Mouse (Mus musculus): Measurements from ENCODE around the gene Rps6ka5.
A peak's percentile ranks its signal among the peaks of the same experiment; 100 is the strongest.

Rps6ka5 gene

GRCm38 (mm10) chr12:100594700-100595099 is 132.1 kb downstream of the Rps6ka5 start:
- DNase-seq (ENCODE audit: low spot score), result no peak

DNA sequence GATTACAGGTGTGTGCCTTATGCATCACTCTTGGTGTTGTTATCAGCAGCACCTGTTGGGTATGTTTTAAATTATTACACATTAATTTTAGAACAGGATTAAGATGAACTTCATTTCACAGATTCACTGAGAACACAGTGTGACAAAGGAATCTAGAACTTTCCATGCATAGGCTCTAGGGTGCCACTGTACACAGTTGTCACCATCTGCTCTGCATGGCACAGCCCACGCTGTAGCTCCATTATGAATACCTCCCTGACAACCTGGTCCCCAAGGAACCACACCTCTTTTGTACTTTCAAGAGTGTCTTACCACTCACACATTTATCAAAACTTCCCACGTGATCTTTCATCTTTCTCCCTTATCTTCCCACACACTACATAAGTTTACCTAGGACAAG is 140.2 kb downstream of the Rps6ka5 start:
- DNase-seq (ENCODE audit: low spot score), result no peak

- no peak for DNase-seq (ENCODE audit: low spot score)
Observed at GRCm38 (mm10) chr12:100579221-100579620, 147.6 kb downstream of the Rps6ka5 start.

DNA sequence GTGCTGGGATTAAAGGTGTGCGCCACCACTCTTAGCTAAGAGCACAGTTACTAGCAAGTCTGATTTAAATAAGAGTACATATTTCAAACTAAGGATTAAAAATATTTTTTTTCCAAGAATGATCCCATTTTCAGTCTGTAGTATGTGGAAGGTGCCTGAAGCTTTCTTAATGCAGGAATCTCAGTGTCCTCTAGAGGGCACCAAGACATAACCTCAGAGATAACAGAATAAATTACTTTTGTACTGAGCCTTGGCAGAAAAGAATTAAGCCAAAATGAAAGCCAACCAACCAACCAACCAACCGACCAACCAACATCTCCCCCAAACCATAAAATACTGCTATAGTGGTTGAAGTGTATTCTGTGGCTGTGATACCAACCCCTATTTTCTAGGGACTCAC is 148.5 kb downstream of the Rps6ka5 start:
- DNase-seq (ENCODE audit: low spot score), result peak; percentile 58

DNA sequence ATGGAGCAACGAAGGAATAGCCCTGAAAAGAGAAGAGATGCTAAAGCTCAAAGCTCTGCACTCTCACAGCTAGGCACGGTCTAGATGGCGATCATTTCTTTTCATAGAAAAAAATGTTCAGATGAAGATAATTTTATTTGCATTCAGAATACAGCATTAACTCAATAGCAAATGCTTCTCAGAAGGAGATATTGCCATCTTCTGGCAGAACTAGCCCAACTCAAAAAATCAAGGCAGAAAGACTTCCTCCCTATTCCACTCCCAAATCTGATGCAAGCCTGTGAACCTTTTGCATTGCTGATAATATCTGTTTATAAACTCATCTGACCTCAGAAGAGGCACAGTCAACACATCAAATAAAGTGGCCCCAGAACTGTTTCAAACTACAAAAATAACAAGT is 151.0 kb downstream of the Rps6ka5 start:
- no peak for DNase-seq (ENCODE audit: low spot score)

DNA sequence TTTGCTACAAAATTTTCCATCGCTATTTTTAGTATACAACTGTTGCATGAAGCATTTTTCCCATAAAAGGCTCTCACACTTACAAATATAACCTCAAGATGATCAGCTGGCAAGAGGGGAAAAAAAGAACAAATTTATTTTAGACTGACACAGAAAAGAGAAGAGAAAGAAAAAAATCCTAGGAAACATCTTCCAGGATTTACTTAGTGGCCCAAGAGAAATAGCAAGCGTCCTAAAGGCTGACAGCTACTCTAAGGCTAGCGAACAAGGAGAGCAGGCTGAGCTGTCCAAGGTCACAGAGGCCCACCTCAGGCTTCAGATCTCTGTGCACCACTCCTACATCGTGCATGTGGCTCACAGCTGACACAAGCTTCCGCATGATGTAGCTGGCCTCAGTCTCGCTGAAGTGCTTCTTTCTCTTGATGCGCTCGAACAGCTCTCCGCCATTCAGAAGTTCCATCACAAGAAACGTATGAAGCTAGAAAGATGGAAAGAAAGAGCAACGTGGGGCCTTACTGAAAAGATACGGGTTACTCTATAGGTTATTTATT is 156.2 kb downstream of the Rps6ka5 start:
- no peak for DNase-seq (ENCODE audit: low spot score)

GRCm38 (mm10) chr12:100568831-100569230 is 158.0 kb downstream of the Rps6ka5 start:
- DNase-seq (ENCODE audit: low spot score), result no peak

- no peak for DNase-seq (ENCODE audit: low spot score)
Observed at GRCm38 (mm10) chr12:100568105-100568504, 158.7 kb downstream of the Rps6ka5 start.

DNA sequence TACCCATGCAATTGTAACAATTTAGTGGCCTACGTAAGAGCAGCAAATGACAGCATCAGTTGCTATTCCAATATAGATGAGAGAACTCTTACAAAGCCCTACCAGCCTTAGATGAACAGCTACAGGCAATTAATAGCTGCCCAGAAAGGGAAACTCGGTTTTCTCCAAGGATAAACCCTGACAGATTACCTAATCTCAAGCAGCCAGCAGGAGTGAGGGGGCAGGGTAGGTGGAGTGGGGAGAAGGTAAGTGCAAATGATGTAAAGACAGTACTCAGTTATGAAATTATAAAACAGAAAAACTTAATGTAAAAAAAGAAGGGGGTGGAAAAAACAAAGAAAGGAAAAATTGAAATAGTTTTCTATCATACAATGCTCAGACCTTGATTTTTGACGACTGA is 159.2 kb downstream of the Rps6ka5 start:
- DNase-seq (ENCODE audit: low spot score), result no peak

GRCm38 (mm10) chr12:100553675-100554074 is 173.1 kb downstream of the Rps6ka5 start:
- no peak for DNase-seq (ENCODE audit: low spot score)

- no peak for DNase-seq (ENCODE audit: low spot score)
Observed at GRCm38 (mm10) chr12:100551972-100552371, 174.8 kb downstream of the Rps6ka5 start.

- no peak for DNase-seq (ENCODE audit: low spot score)
Observed at GRCm38 (mm10) chr12:100544194-100544567, 182.6 kb downstream of the Rps6ka5 start.

DNA sequence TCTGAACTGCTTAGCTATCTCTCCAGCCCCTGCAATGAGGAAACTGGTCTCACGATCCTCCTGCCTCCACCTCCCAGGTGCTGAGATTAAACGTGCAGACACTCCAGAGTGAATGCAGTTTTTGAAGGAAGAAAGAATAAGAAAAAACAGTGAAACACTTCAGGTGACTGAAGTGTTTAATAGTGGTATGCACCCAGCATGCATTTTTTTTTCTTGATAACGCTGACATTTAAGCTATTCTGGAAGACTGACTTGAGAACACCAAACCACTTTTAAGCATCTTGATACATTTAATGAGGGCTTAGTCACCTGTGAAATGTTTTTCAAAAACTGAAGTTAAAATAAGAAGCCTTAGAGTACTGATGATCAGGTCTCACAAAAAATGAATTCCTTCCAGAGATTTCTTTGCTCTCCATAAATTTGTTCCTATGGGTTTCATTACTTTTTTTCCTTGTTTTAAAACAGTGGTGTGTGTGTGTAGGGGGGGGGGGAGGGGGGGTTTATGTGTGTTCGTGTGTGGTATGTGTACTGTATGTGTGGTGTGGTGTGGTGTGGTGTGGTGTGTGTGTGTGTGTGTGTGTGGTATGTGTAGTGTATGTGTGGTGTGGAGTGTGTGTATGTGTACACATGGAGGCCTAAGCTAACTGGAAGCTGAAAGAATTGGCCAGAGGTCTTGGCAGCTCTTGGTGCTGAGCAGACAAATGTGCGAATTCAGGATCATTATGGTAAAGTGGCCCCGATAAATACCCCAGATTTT is 183.2 kb downstream of the Rps6ka5 start:
- DNase-seq (ENCODE audit: low spot score), result no peak

- no peak for DNase-seq (ENCODE audit: low spot score)
Observed at GRCm38 (mm10) chr12:100542494-100542893, 184.3 kb downstream of the Rps6ka5 start.

- DNase-seq (ENCODE audit: low spot score), result no peak
Observed at GRCm38 (mm10) chr12:100542076-100542475, 184.7 kb downstream of the Rps6ka5 start.

DNA sequence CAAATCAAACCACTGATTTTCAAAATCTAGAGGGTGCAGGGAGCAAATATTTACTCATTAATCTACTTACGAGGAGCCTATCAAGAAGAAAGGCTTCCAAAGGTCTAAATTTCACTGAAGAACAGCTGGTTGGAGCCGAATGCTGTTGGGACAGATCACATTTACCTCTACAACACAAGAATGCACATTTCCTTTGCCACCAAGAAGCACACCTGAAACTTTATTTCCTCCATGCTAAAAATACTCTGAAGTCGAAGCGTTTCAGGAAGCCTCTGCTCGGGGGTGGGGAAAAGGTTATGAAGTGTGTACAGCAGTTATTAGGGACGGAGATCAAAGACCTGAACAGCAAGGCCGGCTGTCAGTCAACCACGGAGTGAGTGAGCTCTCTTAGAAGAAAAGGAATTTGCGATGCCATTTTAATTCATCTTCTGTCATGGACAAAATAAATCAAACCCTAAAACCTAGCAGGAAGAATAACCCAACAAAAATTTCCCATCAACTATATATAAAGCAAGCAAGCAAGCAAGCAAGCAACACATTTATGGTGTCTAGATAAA is 187.5 kb downstream of the Rps6ka5 start:
- DNase-seq (ENCODE audit: low spot score), result no peak

GRCm38 (mm10) chr12:100538445-100539157 is 188.2 kb downstream of the Rps6ka5 start:
- DNase-seq (ENCODE audit: low spot score), result peak; percentile 66

- no peak for DNase-seq (ENCODE audit: low spot score)
Observed at GRCm38 (mm10) chr12:100537091-100537490, 189.7 kb downstream of the Rps6ka5 start.

DNA sequence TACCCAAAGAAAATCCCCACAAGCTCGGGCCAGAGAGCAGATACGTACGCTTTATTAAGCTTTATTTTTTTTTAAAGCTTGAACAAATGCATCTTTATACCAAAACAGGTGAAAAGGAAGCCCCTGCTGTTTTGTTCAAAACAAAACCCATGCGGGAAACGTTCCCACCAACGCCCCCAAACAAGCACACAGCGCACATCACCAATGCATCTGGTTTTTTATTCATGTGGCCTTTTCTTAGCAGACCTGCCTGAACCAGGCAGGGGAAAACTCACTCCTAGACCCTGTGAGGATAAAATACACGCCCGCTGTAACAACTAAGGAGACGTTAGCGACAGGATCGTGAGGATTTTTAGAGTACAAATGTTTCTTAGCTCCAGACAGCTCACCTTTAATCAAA is 191.8 kb downstream of the Rps6ka5 start:
- DNase-seq (ENCODE audit: low spot score), result no peak

- peak; percentile 71 for DNase-seq (ENCODE audit: low spot score)
Observed at GRCm38 (mm10) chr12:100534028-100534427, 192.8 kb downstream of the Rps6ka5 start.

- no peak for DNase-seq (ENCODE audit: low spot score)
Observed at GRCm38 (mm10) chr12:100533209-100533608, 193.6 kb downstream of the Rps6ka5 start.

DNA sequence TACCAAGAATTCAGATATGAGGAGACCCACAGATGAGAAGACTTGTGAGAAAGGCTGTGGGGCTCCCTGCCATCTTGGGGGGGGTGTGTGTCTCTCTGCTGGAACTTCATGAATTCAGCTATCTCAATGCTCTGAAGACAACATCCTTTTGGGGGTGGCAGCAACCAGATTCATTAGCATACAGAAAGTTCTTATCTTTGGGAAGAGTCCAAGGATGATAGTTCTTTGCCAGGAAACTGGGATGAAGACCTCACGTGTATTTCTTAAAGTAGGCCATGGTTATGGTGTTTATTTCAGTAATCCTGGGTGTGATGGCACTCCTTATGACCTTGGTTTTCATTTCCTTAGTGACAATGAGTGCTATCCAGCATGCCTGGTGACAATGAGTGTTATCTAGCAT is 195.0 kb downstream of the Rps6ka5 start:
- DNase-seq (ENCODE audit: low spot score), result no peak

GRCm38 (mm10) chr12:100530871-100531270 is 195.9 kb downstream of the Rps6ka5 start:
- peak; percentile 41 for DNase-seq (ENCODE audit: low spot score)

All from lung, postnatal 25 days (tissue).